In the genomic region with DNA sequence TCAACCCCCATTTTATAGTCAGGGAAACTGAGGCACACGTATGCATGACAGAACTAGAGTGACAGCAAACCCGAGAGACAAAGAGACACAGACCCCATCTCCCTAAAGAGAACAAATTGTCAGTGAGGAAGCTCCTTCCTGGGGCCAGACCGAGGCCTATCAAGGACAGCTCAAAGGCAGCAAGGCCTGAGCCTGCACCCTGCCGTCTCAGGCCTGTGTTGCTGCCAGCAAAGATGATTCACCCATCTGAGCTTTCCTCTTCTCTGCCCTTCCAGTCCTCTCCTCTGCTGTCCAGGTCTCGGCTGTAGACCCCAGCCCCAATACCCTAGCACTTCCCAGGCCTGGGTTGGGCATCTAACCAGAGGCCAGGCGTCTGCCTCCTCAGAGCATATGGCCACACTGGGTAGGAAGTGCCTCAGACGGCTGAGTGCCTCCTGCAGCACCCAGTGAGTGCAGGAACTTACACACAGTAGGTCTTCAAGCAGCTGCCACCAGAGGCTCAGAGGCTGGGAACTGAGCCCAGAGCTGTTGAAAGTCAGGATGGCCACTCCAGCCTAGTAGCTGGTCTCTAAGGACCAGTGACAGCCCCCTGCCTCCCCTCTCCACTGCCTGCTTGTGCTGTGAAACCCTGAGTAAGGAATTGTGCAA, we compare ENCODE assay signal across 26 mouse cellular contexts. TPM values are rescaled to one million over a fixed set of nuclear protein-coding genes. Genes with fewer than 3 reads are reported as not detected.
A peak's percentile ranks its signal among the peaks of the same experiment; 100 is the strongest.
DNase-seq lines count a peak whose midpoint lies in the region; ATAC-seq and TF ChIP-seq lines count a peak whose summit lies in the region.
"Had no signal": no experiment of that assay in that cellular context is flagged by ENCODE, and none has a peak within 500 bp of the region (broad histone marks: within the 10 kb centered on the region; RNA-seq: fewer than 3 reads in every experiment).

No protein-coding gene starts in this region.

- no peak overlapping the region for H3K4me3 ChIP-seq in intestine, embryonic 16.5 days (ENCODE audit: low read length)
- H3K4me3 ChIP-seq in intestine, postnatal 0 days (ENCODE audit: low read depth, low read length): no peak overlapping the region
- H3K4me3 ChIP-seq in liver, embryonic 16.5 days (ENCODE audit: low read depth, low read length): no peak overlapping the region
- H3K4me3 ChIP-seq: heart, embryonic 12.5 days; hindbrain, embryonic 15.5 days; layer of hippocampus, adult 2 months; left cerebral cortex, adult 2 months; limb, embryonic 13.5 days; neural tube, embryonic 12.5 days; stomach, embryonic 15.5 days had no signal

- WGBS in intestine, embryonic 16.5 days: 73% methylated on average over 7 of the region's 7 CpGs
- WGBS in intestine, postnatal 0 days: 78% methylated on average over 7 of the region's 7 CpGs
- 56% methylated on average over 7 of the region's 7 CpGs for WGBS in liver, embryonic 16.5 days (ENCODE audit: insufficient replicate concordance)

- no peak overlapping the region for H3K4me2 ChIP-seq in intestine, embryonic 16.5 days (ENCODE audit: low read depth, low read length)
- H3K4me2 ChIP-seq in intestine, postnatal 0 days (replicated peaks; ENCODE audit: low read depth): no peak overlapping the region
- no peak overlapping the region for H3K4me2 ChIP-seq in liver, embryonic 16.5 days (ENCODE audit: low read depth, low read length)
- H3K4me2 ChIP-seq: heart, embryonic 12.5 days; hindbrain, embryonic 15.5 days; limb, embryonic 13.5 days; lung, embryonic 14.5 days; neural tube, embryonic 12.5 days; stomach, embryonic 15.5 days had no signal

- no peaks in the 10 kb centered on the region for H3K36me3 ChIP-seq in intestine, embryonic 16.5 days (ENCODE audit: control insufficient read depth, insufficient read depth, low read length)
- no peaks in the 10 kb centered on the region for H3K36me3 ChIP-seq in intestine, postnatal 0 days (ENCODE audit: control insufficient read depth, insufficient read depth)
- no peaks in the 10 kb centered on the region for H3K36me3 ChIP-seq in liver, embryonic 16.5 days (ENCODE audit: control insufficient read depth, insufficient read depth)
- H3K36me3 ChIP-seq: heart, embryonic 12.5 days; hindbrain, embryonic 15.5 days; limb, embryonic 13.5 days; neural tube, embryonic 12.5 days; stomach, embryonic 15.5 days had no signal

- no peaks in the 10 kb centered on the region for H3K9me3 ChIP-seq in intestine, embryonic 16.5 days (ENCODE audit: control insufficient read depth, low read length)
- no peaks in the 10 kb centered on the region for H3K9me3 ChIP-seq in intestine, postnatal 0 days (ENCODE audit: control insufficient read depth)
- no peaks in the 10 kb centered on the region for H3K9me3 ChIP-seq in liver, embryonic 16.5 days (replicated peaks; ENCODE audit: control insufficient read depth, low read length)
- H3K9me3 ChIP-seq: heart, embryonic 12.5 days; hindbrain, embryonic 15.5 days; limb, embryonic 13.5 days; neural tube, embryonic 12.5 days; stomach, embryonic 15.5 days had no signal

- no peak for TF ChIP-seq CTCF in intestine, postnatal 0 days (IDR thresholded peaks at IDR 0.05; ENCODE audit: low read depth)

- peak; percentile 60 for DNase-seq in adrenal gland, adult 2 months
- DNase-seq in adrenal gland, postnatal 25 days: no peak
- peak; percentile 48 for DNase-seq in NIH3T3 (ENCODE audit: low read depth)
- DNase-seq in thymus, postnatal 25 days: no peak
- DNase-seq in layer of hippocampus, adult 9-11 months: no peak
- DNase-seq: forebrain, postnatal 0 days; heart, postnatal 36 days; kidney, adult 11 months; kidney, postnatal 10 days; lung, embryonic 14.5 days; thymus, postnatal 14 days had no signal

- H3K27ac ChIP-seq in intestine, embryonic 16.5 days (ENCODE audit: low read length): no peak overlapping the region
- H3K27ac ChIP-seq in intestine, postnatal 0 days (ENCODE audit: low read depth, low read length): no peak overlapping the region
- H3K27ac ChIP-seq in liver, embryonic 16.5 days (ENCODE audit: low read length): peak overlapping the region; percentile 54; the same call in 1 of the 2 replicates
- H3K27ac ChIP-seq: hindbrain, embryonic 15.5 days; layer of hippocampus, adult 2 months; left cerebral cortex, adult 2 months; limb, embryonic 13.5 days; neural tube, embryonic 12.5 days; stomach, embryonic 15.5 days had no signal

- H3K27me3 ChIP-seq in intestine, embryonic 16.5 days (replicated peaks; ENCODE audit: control insufficient read depth, insufficient read depth, low read length): peaks cover 17% of the 10 kb centered on the region; the same call in 1 of the 2 replicates
- no peaks in the 10 kb centered on the region for H3K27me3 ChIP-seq in intestine, postnatal 0 days (replicated peaks; ENCODE audit: control insufficient read depth, insufficient read depth, low read length)
- H3K27me3 ChIP-seq in liver, embryonic 16.5 days (ENCODE audit: control insufficient read depth, insufficient read depth, low read depth, low read length): peaks cover 16% of the 10 kb centered on the region

- no peak for ATAC-seq in intestine, embryonic 16.5 days
- ATAC-seq in intestine, postnatal 0 days: no peak
- ATAC-seq in liver, embryonic 16.5 days (ENCODE audit: low read depth): no peak
- ATAC-seq: forebrain, postnatal 0 days had no signal

- H3K9ac ChIP-seq in intestine, embryonic 16.5 days (ENCODE audit: low read depth, low read length): peak overlapping the region; percentile 29; the same call in 1 of the 2 replicates
- no peak overlapping the region for H3K9ac ChIP-seq in intestine, postnatal 0 days (ENCODE audit: low read depth, low read length)
- no peak overlapping the region for H3K9ac ChIP-seq in liver, embryonic 16.5 days (ENCODE audit: low read depth, low read length)
- H3K9ac ChIP-seq: forebrain, postnatal 0 days; heart, embryonic 12.5 days; hindbrain, embryonic 15.5 days; limb, embryonic 13.5 days; lung, embryonic 14.5 days; neural tube, embryonic 12.5 days; stomach, embryonic 15.5 days had no signal

- H3K4me1 ChIP-seq in intestine, embryonic 16.5 days (ENCODE audit: control insufficient read depth, insufficient read depth, low read length): peaks cover 29% of the 10 kb centered on the region
- 0 out of 2 replicates have a peak, but pooled peaks cover 7% of the 10 kb centered on the region for H3K4me1 ChIP-seq in intestine, postnatal 0 days (replicated peaks; ENCODE audit: control insufficient read depth, insufficient read depth, low read length)
- peaks cover 20% of the 10 kb centered on the region for H3K4me1 ChIP-seq in liver, embryonic 16.5 days (ENCODE audit: control insufficient read depth, low read depth, low read length)

RNA-seq across cellular contexts. Expression of a gene that starts 1.7 kb away (rescaled TPM):
- 1 to 10 TPM; 4.9 to 5.0 TPM for total RNA-seq in adrenal gland, adult 2 months (2021)
- 8.6 and 10.5 TPM in 2 replicates for polyA plus RNA-seq in adrenal gland, adult 2 months (2012; rRNA removed)
- 2.4 and 4.3 TPM in 2 replicates for total RNA-seq in adrenal gland, postnatal 25 days (2021)
- 5.3 and 6.3 TPM in 2 replicates for polyA plus RNA-seq in intestine, embryonic 16.5 days (2015; fragmentation: Nextera tagmentation; extraction: Ambion mirVana)
- polyA plus RNA-seq in intestine, postnatal 0 days (2015; fragmentation: Nextera tagmentation; extraction: Ambion mirVana): 33.4 and 33.8 TPM in 2 replicates
- 1.1 and 1.3 TPM in 2 replicates for polyA plus RNA-seq in liver, embryonic 16.5 days (2015; fragmentation: Nextera tagmentation; extraction: Ambion mirVana)

RNA-seq across cellular contexts. Expression of a gene that starts 24.1 kb away (rescaled TPM):
- 10 to 100 TPM; 81.2 to 85.7 TPM for total RNA-seq in adrenal gland, adult 2 months (2021)
- 97.6 and 107 TPM in 2 replicates for polyA plus RNA-seq in adrenal gland, adult 2 months (2012; rRNA removed)
- total RNA-seq in adrenal gland, postnatal 25 days (2021): 61.7 and 66.5 TPM in 2 replicates
- 183 and 195 TPM in 2 replicates for polyA plus RNA-seq in intestine, embryonic 16.5 days (2015; fragmentation: Nextera tagmentation; extraction: Ambion mirVana)
- 181 and 184 TPM in 2 replicates for polyA plus RNA-seq in intestine, postnatal 0 days (2015; fragmentation: Nextera tagmentation; extraction: Ambion mirVana)
- polyA plus RNA-seq in liver, embryonic 16.5 days (2015; fragmentation: Nextera tagmentation; extraction: Ambion mirVana): 42.2 and 48.1 TPM in 2 replicates

RNA-seq across cellular contexts. Expression of a gene that starts 25.3 kb away (rescaled TPM):
- total RNA-seq in adrenal gland, adult 2 months (2021): not detected
- not detected in 2 replicates for polyA plus RNA-seq in adrenal gland, adult 2 months (2012; rRNA removed)
- total RNA-seq in adrenal gland, postnatal 25 days (2021): not detected in 2 replicates
- 33.9 and 44.0 TPM in 2 replicates for polyA plus RNA-seq in intestine, embryonic 16.5 days (2015; fragmentation: Nextera tagmentation; extraction: Ambion mirVana)
- 15.8 and 18.1 TPM in 2 replicates for polyA plus RNA-seq in intestine, postnatal 0 days (2015; fragmentation: Nextera tagmentation; extraction: Ambion mirVana)
- polyA plus RNA-seq in liver, embryonic 16.5 days (2015; fragmentation: Nextera tagmentation; extraction: Ambion mirVana): 0.42 TPM in 1 of 2 replicates, not detected in the other
- total RNA-seq: forebrain, postnatal 0 days; gastrocnemius, adult 18-20 months; heart, postnatal 36 days; layer of hippocampus, adult 2 months; left cerebral cortex, adult 2 months; megakaryocyte progenitor cell, adult 5-6 weeks; monocyte, adult 5-6 weeks had no signal
- polyA plus RNA-seq: forebrain, postnatal 0 days; gonadal fat pad, adult 2 months; heart, embryonic 12.5 days; hindbrain, embryonic 15.5 days; lung, embryonic 14.5 days; neural tube, embryonic 12.5 days; spleen, adult 2 months had no signal

RNA-seq across cellular contexts. Expression of a gene that starts 50.4 kb away (rescaled TPM):
- total RNA-seq in adrenal gland, adult 2 months (2021): 10 to 100 TPM in 1 of 2 experiments, 1 to 10 TPM in 1; 9.2 to 21.2 TPM
- polyA plus RNA-seq in adrenal gland, adult 2 months (2012; rRNA removed): 31.4 and 33.8 TPM in 2 replicates
- total RNA-seq in adrenal gland, postnatal 25 days (2021): 13.1 and 16.0 TPM in 2 replicates
- polyA plus RNA-seq in intestine, embryonic 16.5 days (2015; fragmentation: Nextera tagmentation; extraction: Ambion mirVana): 2.3 and 2.5 TPM in 2 replicates
- 2.5 and 2.6 TPM in 2 replicates for polyA plus RNA-seq in intestine, postnatal 0 days (2015; fragmentation: Nextera tagmentation; extraction: Ambion mirVana)
- 20.6 and 24.1 TPM in 2 replicates for polyA plus RNA-seq in liver, embryonic 16.5 days (2015; fragmentation: Nextera tagmentation; extraction: Ambion mirVana)

Comparison
In these comparisons a context has a peak if more than half of its experiments do, and no peak if none do; other contexts are left out.
1. DNase-seq: peak in adrenal gland, adult 2 months (single experiment) and NIH3T3 (single experiment); none in adrenal gland, postnatal 25 days (single experiment), thymus, postnatal 25 days (single experiment) and layer of hippocampus, adult 9-11 months (single experiment).
2. RNA of a gene that starts 25.3 kb away (polyA plus RNA-seq): 33.9 to 44.0 TPM in intestine, embryonic 16.5 days and 15.8 to 18.1 TPM in intestine, postnatal 0 days; 0.42 TPM in liver, embryonic 16.5 days and not detected in adrenal gland, adult 2 months; every median in the first group is over 10 times any median in the second.